Mouse (Mus musculus): ENCODE data around the gene Rbm4.

The Rbm4 gene

GRCm38 (mm10) chr19:4741482-4741881, 52.2 kb downstream of the Rbm4 start:
- DNase-seq (ENCODE audit: inconsistent ontology term) = no peak

- no peak for DNase-seq (ENCODE audit: inconsistent ontology term)
These were observed 53.9 kb downstream of the Rbm4 start for GRCm38 (mm10) chr19:4739762-4740161.

- DNase-seq (ENCODE audit: inconsistent ontology term) = no peak
These were observed 54.6 kb downstream of the Rbm4 start for GRCm38 (mm10) chr19:4739053-4739452.

- DNase-seq (ENCODE audit: inconsistent ontology term) = no peak
These were observed 55.8 kb downstream of the Rbm4 start for GRCm38 (mm10) chr19:4737866-4738265.
